Mouse (Mus musculus): ENCODE measurements around the gene Enkd1. TPM values are rescaled to one million over a fixed set of nuclear protein-coding genes. Genes with fewer than 3 reads are reported as not detected.

Enkd1 gene
- total and polyA plus RNA-seq, 3 experiments = 22.0 to 42.6 TPM; not detected in 1

- TF ChIP-seq RCOR1 (IDR thresholded peaks at IDR 0.05; ENCODE audit: low read depth, low read length) (no peak), ZMIZ1 (IDR thresholded peaks at IDR 0.05; ENCODE audit: low read depth, low read length) (no peak), BHLHE40 (IDR thresholded peaks at IDR 0.05; ENCODE audit: borderline replicate concordance, low read depth, low read length) (no peak), MAZ (IDR thresholded peaks at IDR 0.05; ENCODE audit: low read depth, low read length) (no peak), ELF1 (IDR thresholded peaks at IDR 0.05; ENCODE audit: low read depth, low read length) (no peak), EP300 (IDR thresholded peaks at IDR 0.05; ENCODE audit: low read depth in 1 of 2, low read length in 2 of 2) (no peak), USF1 (IDR thresholded peaks at IDR 0.05; ENCODE audit: low read depth, low read length) (no peak), MAX (IDR thresholded peaks at IDR 0.05; ENCODE audit: low read length) (no peak), SIN3A (IDR thresholded peaks at IDR 0.05; ENCODE audit: low read length) (no peak), ETS1 (IDR thresholded peaks at IDR 0.05; ENCODE audit: low read depth, low read length) (no peak), GABPA (IDR thresholded peaks at IDR 0.05; ENCODE audit: low read depth, low read length) (no peak), ZNF384 (IDR thresholded peaks at IDR 0.05; ENCODE audit: low read depth, low read length) (no peak), MYB (IDR thresholded peaks at IDR 0.05; ENCODE audit: low read depth, low read length) (no peak), GATA1 (IDR thresholded peaks at IDR 0.05; ENCODE audit: low read depth, low read length) (no peak), POLR2A (IDR thresholded peaks at IDR 0.05; ENCODE audit: control insufficient read depth in 1 of 2, insufficient read depth in 1 of 2, low read depth in 1 of 2, low read length in 2 of 2, poor library complexity in 1 of 2) (no peak), E2F4 (IDR thresholded peaks at IDR 0.05; ENCODE audit: borderline replicate concordance, low read depth, low read length) (no peak), CTCF (IDR thresholded peaks at IDR 0.05 in 2 of 3, conservative IDR thresholded peaks at IDR 0.05 in 1 of 3; ENCODE audit: control insufficient read depth in 1 of 3, insufficient read depth in 1 of 3, low read depth in 2 of 3, low read length in 3 of 3, poor library complexity in 1 of 3, severe bottlenecking in 1 of 3) (no peak), JUND (IDR thresholded peaks at IDR 0.05; ENCODE audit: low read depth, low read length) (no peak), MAFK (IDR thresholded peaks at IDR 0.05; ENCODE audit: borderline replicate concordance, low read depth, low read length) (no peak)
- Histone ChIP-seq H3K27me3 (ENCODE audit: control insufficient read depth in 1 of 2, insufficient read depth in 2 of 2, low read length in 2 of 2) (no peaks in the 10 kb centered on the region), H3K9ac (ENCODE audit: control insufficient read depth, low read depth, low read length, poor library complexity, severe bottlenecking) (no peak overlapping the region), H3K79me2 (ENCODE audit: control insufficient read depth, insufficient read depth, low read length, poor library complexity) (no peaks in the 10 kb centered on the region), H3K9me3 (replicated peaks; ENCODE audit: insufficient read depth, low read length) (no peaks in the 10 kb centered on the region), H3K27ac (ENCODE audit: control insufficient read depth, low read depth, low read length) (no peak overlapping the region), H3K36me3 (ENCODE audit: control insufficient read depth in 1 of 2, insufficient read depth in 2 of 2, low read length in 2 of 2) (no peaks in the 10 kb centered on the region; a peak in 1 of 4 replicates), H3K4me1 (ENCODE audit: control insufficient read depth in 1 of 2, insufficient read depth in 2 of 2, low read length in 2 of 2) (no peaks in the 10 kb centered on the region), H3K4me3 (ENCODE audit: control insufficient read depth in 1 of 2, insufficient read depth in 1 of 2, low read depth in 2 of 2, low read length in 2 of 2) (no peak overlapping the region)
- no peak for DNase-seq (ENCODE audit: low read depth, low spot score)
Observed at GRCm38 (mm10) chr8:105689983-105690360, 18.0 kb downstream of the Enkd1 start.

GRCm38 (mm10) chr8:105689256-105689982 lies 18.6 kb downstream of the Enkd1 start:
- TF ChIP-seq HCFC1 (IDR thresholded peaks at IDR 0.05; ENCODE audit: low read depth, low read length) (no peak), GABPA (IDR thresholded peaks at IDR 0.05; ENCODE audit: low read depth, low read length) (no peak), MEF2A (IDR thresholded peaks at IDR 0.05; ENCODE audit: extremely low read depth, insufficient replicate concordance, low read depth, low read length, poor library complexity, severe bottlenecking) (no peak), USF2 (IDR thresholded peaks at IDR 0.05; ENCODE audit: borderline replicate concordance in 1 of 2, insufficient read depth in 1 of 2, low read depth in 1 of 2, low read length in 2 of 2) (no peak), NELFE (IDR thresholded peaks at IDR 0.05; ENCODE audit: low read depth, low read length) (no peak), TBP (IDR thresholded peaks at IDR 0.05; ENCODE audit: low read depth, low read length) (no peak), TAL1 (IDR thresholded peaks at IDR 0.05; ENCODE audit: low read length) (no peak), CTCF (IDR thresholded peaks at IDR 0.05 in 2 of 3, conservative IDR thresholded peaks at IDR 0.05 in 1 of 3; ENCODE audit: control insufficient read depth in 1 of 3, insufficient read depth in 1 of 3, low read depth in 2 of 3, low read length in 3 of 3, poor library complexity in 1 of 3, severe bottlenecking in 1 of 3) (no peak), RCOR1 (IDR thresholded peaks at IDR 0.05; ENCODE audit: low read depth, low read length) (no peak), E2F4 (IDR thresholded peaks at IDR 0.05; ENCODE audit: borderline replicate concordance, low read depth, low read length) (no peak), MYB (IDR thresholded peaks at IDR 0.05; ENCODE audit: low read depth, low read length) (no peak), JUND (IDR thresholded peaks at IDR 0.05; ENCODE audit: low read depth, low read length) (no peak), CHD2 (IDR thresholded peaks at IDR 0.05; ENCODE audit: low read length) (no peak), SMC3 (IDR thresholded peaks at IDR 0.05; ENCODE audit: low read depth, low read length) (no peak), POLR2AphosphoS2 (IDR thresholded peaks at IDR 0.05; ENCODE audit: low read length) (no peak), SIN3A (IDR thresholded peaks at IDR 0.05; ENCODE audit: low read length) (no peak), CHD1 (IDR thresholded peaks at IDR 0.05; ENCODE audit: low read depth, low read length) (no peak), MAFK (IDR thresholded peaks at IDR 0.05; ENCODE audit: borderline replicate concordance, low read depth, low read length) (no peak), ETS1 (IDR thresholded peaks at IDR 0.05; ENCODE audit: low read depth, low read length) (no peak), KAT2A (conservative IDR thresholded peaks at IDR 0.05; ENCODE audit: low read depth, low read length) (no peak)
- no peaks in the 10 kb centered on the region for H3K9me3 ChIP-seq (replicated peaks; ENCODE audit: insufficient read depth, low read length)
- H3K36me3 ChIP-seq (ENCODE audit: control insufficient read depth in 1 of 2, insufficient read depth in 2 of 2, low read length in 2 of 2) = no peaks in the 10 kb centered on the region; a peak in 1 of 4 replicates
- H3K9ac ChIP-seq (ENCODE audit: control insufficient read depth, low read depth, low read length, poor library complexity, severe bottlenecking) = no peak overlapping the region
- no peaks in the 10 kb centered on the region for H3K79me2 ChIP-seq (ENCODE audit: control insufficient read depth, insufficient read depth, low read length, poor library complexity)
- no peaks in the 10 kb centered on the region for H3K4me1 ChIP-seq (ENCODE audit: control insufficient read depth in 1 of 2, insufficient read depth in 2 of 2, low read length in 2 of 2)
- no peak overlapping the region for H3K27ac ChIP-seq (ENCODE audit: control insufficient read depth, low read depth, low read length)
- DNase-seq (ENCODE audit: low read depth, low spot score) = no peak
- H3K4me3 ChIP-seq (ENCODE audit: control insufficient read depth in 1 of 2, insufficient read depth in 1 of 2, low read depth in 2 of 2, low read length in 2 of 2) = no peak overlapping the region
- H3K27me3 ChIP-seq (ENCODE audit: control insufficient read depth in 1 of 2, insufficient read depth in 2 of 2, low read length in 2 of 2) = no peaks in the 10 kb centered on the region

Data from MEL (cell line).